Mouse (Mus musculus) forebrain, embryonic 12.5 days (tissue): ENCODE results near the gene Lsr. TPM values are rescaled to one million over a fixed set of nuclear protein-coding genes. Genes with fewer than 3 reads are reported as not detected.

ENCODE experiments used
- ATAC-seq: fragments of 200-750 bp; cut with Nextera tagmentation; 2 replicates; pipeline ENCODE4 v1.8.0; 2017; ENCODE audit warnings: moderate TSS enrichment; ENCODE audit not compliant: low FRiP score
- H3K27ac ChIP-seq: fragments of 300-500 bp; sonication (generic); 2 replicates; pipeline ENCODE4 v1.5.1; 2016; ENCODE audit warnings: mild to moderate bottlenecking
- H3K27me3 ChIP-seq: fragments of 300-500 bp; sonication (generic); 2 replicates; pipeline ENCODE4 v1.6.1; 2016; ENCODE audit warnings: mild to moderate bottlenecking
- H3K36me3 ChIP-seq: fragments of 300-500 bp; sonication (generic); replicated peaks from 2 replicates; pipeline ENCODE4 v1.6.1; 2016; ENCODE audit warnings: mild to moderate bottlenecking
- H3K4me1 ChIP-seq: fragments of 300-500 bp; sonication (generic); 2 replicates; pipeline ENCODE4 v1.6.1; 2016
- H3K4me2 ChIP-seq: fragments of 300-500 bp; sonication (generic); 2 replicates; pipeline ENCODE4 v1.6.1; 2016; ENCODE audit warnings: mild to moderate bottlenecking, moderate library complexity
- H3K4me3 ChIP-seq: fragments of 300-500 bp; sonication (generic); replicated peaks from 2 replicates; pipeline ENCODE4 v1.5.1; 2016; ENCODE audit warnings: mild to moderate bottlenecking
- H3K9ac ChIP-seq: fragments of 300-500 bp; sonication (generic); 2 replicates; pipeline ENCODE4 v1.6.1; 2016; ENCODE audit warnings: mild to moderate bottlenecking
- H3K9me3 ChIP-seq: fragments of 300-500 bp; sonication (generic); 2 replicates; pipeline ENCODE4 v1.6.1; 2016
- WGBS: fragments of 180-500 bp; shearing (Covaris S2); methylation state at CpG from one replicate; pipeline ENCODE4 v1.1.7; 2016; 5-methylcytosine and 5-hydroxymethylcytosine counted together
- polyA plus RNA-seq: library from polyadenylated mRNA; unstranded; fragments of >200 nt; fragmentation: Nextera tagmentation; extraction: Ambion mirVana; gene quantifications from 2 replicates; pipeline ENCODE4 v1.2.1, GENCODE M21; 2016

Lsr gene
- polyA plus RNA-seq = 24.1 and 26.4 TPM in 2 replicates

DNA sequence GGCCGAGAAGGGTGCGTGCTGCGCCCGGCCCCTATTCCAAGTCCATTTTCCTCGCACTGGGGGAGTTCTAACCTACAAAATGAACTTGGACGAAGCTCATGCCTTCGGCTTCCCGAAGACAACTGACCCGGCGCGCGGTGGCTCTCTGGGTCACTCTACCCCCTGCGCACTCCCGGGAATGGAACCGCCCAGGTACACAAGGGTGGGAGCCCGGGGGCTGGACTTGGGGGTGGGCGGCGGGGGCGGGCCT, at the start of gene Lsr:
Gene Lsr, minus strand, starts transcription at position 214 of the 250 bp plus-strand sequence.
- no peaks in the 10 kb centered on the region for H3K9me3 ChIP-seq
- H3K9ac ChIP-seq = peak within 1 kb of the TSS; percentile 61
- peak; percentile 71 for ATAC-seq
- no peaks in the 10 kb centered on the region; the same call in 1 of the 2 replicates for H3K36me3 ChIP-seq
- WGBS = under 1% methylated on average over 19 of the region's 19 CpGs
- H3K27me3 ChIP-seq = peaks cover 22% of the 10 kb centered on the region
- H3K4me1 ChIP-seq = peaks cover 12% of the 10 kb centered on the region
- no peak within 1 kb of the TSS for H3K27ac ChIP-seq
- peak within 1 kb of the TSS; percentile 78 for H3K4me2 ChIP-seq
- peak within 1 kb of the TSS; percentile 45 for H3K4me3 ChIP-seq

DNA sequence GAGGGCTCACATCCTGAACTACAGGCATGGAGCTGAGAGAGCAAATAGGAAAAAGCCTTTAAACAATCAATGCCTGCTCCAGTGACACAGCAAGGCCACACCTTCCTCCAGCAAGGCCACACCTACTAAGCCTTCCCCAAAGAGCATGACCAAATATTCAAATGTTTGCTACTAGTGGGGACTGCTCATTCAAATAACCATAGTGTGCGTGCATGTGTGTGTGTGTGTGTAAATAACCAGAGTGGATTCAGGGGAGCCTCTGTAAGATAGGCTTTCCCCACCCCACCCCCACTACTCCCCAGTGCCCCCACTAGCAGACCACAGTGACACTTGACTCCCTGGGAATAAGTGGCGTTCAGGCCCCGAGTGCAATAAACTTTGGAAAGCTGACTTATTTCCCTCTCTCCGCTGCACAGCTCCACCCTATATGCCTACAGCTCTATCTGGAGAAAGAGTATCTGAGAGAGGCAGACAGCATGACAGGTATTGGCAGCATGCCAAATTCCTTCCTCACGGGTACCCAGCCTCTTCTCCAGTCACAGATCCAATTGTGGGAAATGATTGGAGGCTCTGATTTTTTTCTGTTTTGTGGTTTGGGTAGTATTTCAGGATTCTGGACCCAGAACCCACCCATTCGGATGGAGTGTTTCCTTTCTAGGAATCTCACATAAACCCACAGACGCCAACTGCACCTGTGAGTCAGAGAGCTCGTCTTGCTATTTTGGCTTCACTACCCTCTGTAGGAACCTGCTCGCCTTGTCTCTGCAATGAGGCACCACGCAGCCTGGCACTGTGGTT, 44.0 kb upstream of the Lsr start:
- peaks cover 6% of the 10 kb centered on the region; the same call in 1 of the 2 replicates for H3K4me1 ChIP-seq
- H3K36me3 ChIP-seq = no peaks in the 10 kb centered on the region
- H3K4me3 ChIP-seq = no peak overlapping the region
- H3K9ac ChIP-seq = no peak overlapping the region
- ATAC-seq = no peak; the same call in 1 of the 2 replicates
- H3K27me3 ChIP-seq = no peaks in the 10 kb centered on the region
- H3K27ac ChIP-seq = no peak overlapping the region
- no peaks in the 10 kb centered on the region for H3K9me3 ChIP-seq
- 66% methylated on average over 10 of the region's 10 CpGs for WGBS
- no peak overlapping the region for H3K4me2 ChIP-seq

DNA sequence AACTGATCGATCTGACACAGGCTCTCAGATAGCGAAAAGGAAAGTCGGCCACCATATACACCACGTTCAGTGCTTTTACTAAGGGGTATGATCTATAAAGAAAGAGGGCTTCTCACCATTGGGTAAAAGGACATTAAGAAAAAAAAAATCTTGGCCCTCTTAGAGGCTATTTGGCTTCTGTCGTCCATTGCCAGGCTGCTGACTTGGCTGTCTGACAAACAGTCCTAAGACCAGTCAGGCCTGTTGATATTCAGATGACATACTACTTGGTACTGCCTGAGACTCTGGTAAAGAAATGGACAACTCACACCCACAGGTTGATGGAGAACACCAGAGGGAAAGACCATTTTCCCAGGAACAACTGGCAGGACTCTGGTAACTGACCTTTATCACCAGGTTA, 39.7 kb upstream of the Lsr start:
- Histone ChIP-seq H3K9me3 (no peaks in the 10 kb centered on the region), H3K4me1 (peaks cover 6% of the 10 kb centered on the region; the same call in 1 of the 2 replicates), H3K9ac (no peak overlapping the region), H3K27ac (no peak overlapping the region), H3K36me3 (no peaks in the 10 kb centered on the region), H3K4me3 (no peak overlapping the region), H3K27me3 (no peaks in the 10 kb centered on the region), H3K4me2 (no peak overlapping the region)
- 91% methylated on average over 5 of the region's 5 CpGs for WGBS
- no peak for ATAC-seq

DNA sequence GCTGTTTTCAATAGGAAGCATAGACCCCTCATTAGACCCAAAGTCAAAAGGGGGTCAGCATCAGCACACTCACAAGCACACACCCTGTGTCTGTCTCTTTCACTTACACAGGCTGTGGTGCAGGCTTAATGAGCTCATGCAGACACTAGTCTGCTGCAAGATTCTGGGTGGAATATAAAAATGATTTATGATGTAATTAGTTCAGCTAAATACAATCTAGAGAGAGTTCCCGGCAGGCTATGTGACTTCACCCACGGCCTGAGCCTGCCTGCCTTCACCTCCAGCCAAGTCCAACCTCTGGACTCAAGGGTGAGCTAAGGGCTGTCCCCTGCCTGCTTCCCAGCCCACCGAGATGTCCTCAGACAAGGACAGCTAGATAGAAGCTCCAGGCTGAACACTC, 35.6 kb upstream of the Lsr start:
- 86% methylated on average over 3 of the region's 3 CpGs for whole genome bisulfite sequencing
- H3K9ac ChIP-seq = no peak overlapping the region
- H3K27me3 ChIP-seq = no peaks in the 10 kb centered on the region
- no peak overlapping the region for H3K4me3 ChIP-seq
- ATAC-seq = no peak
- H3K4me2 ChIP-seq = no peak overlapping the region
- no peaks in the 10 kb centered on the region for H3K9me3 ChIP-seq
- H3K27ac ChIP-seq = no peak overlapping the region
- no peaks in the 10 kb centered on the region for H3K36me3 ChIP-seq
- H3K4me1 ChIP-seq = no peaks in the 10 kb centered on the region

DNA sequence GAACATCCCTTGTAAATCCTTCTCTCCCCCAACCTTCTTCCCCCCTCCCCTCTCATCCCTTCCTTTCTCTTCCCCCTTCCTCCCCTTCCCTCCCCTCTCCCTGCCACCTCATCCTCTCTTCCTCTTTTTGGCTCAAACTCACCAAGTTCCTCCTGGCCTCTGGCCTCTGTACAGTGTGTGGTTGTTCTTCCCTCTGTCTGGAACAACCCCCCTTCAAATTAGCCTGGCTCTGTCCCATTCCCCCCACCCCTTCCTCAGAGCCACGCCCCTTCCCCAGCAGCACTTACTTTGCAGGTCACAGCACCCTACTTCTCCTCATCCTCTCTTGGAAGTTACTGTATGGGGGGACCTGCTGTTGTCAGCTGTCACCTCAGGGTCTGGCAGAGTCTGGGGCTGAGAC, 34.9 kb upstream of the Lsr start:
- H3K4me2 ChIP-seq = no peak overlapping the region
- no peaks in the 10 kb centered on the region for H3K9me3 ChIP-seq
- no peak overlapping the region for H3K9ac ChIP-seq
- H3K27me3 ChIP-seq = no peaks in the 10 kb centered on the region
- 70% methylated on average over 1 of the region's 1 CpGs for WGBS
- no peaks in the 10 kb centered on the region for H3K4me1 ChIP-seq
- ATAC-seq = no peak
- no peak overlapping the region for H3K27ac ChIP-seq
- no peak overlapping the region for H3K4me3 ChIP-seq
- no peaks in the 10 kb centered on the region for H3K36me3 ChIP-seq

DNA sequence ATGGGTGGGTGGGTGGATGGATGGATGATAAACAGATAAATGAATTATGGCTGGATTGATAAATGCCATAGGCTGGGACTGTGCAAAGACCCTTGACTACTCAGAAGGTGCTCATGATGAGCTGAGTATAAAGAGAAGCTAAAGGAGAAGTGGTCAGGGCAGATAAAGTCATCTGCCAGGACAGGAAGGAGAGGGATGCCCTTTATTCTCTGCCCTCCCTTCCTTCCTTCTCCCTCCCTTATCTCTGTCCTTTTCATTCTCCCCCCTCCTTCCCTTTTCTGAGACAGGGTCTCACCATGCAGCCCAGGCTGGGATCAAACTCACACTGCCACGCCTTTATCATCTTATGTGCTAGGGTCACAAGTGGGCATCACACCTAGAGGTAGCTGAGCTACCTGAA, 34.5 kb upstream of the Lsr start:
- no peaks in the 10 kb centered on the region for H3K27me3 ChIP-seq
- H3K9ac ChIP-seq = no peak overlapping the region
- H3K4me2 ChIP-seq = no peak overlapping the region
- 93% methylated on average over 1 of the region's 1 CpGs for WGBS
- H3K9me3 ChIP-seq = no peaks in the 10 kb centered on the region
- no peak overlapping the region for H3K4me3 ChIP-seq
- H3K4me1 ChIP-seq = no peaks in the 10 kb centered on the region
- ATAC-seq = no peak
- H3K36me3 ChIP-seq = no peaks in the 10 kb centered on the region
- H3K27ac ChIP-seq = no peak overlapping the region

DNA sequence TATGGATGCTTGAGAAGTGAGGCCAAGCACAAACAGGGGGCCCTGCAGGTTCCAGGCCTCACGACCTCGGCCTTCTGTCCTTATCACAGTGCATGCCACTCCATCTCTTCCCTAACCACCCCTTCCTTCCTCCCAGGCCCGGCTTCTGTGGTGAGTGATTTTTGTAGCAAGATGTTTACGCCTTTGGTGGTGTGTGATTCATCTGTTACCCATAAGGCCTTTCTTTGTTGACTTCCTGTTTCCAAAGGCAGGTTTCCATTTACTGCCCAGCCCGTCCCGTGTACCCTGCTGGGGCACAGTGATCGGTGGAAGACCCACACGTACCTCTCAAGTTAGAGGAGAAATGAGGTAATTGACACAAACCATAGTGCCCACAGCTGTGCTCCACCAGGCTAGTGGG, 29.4 kb upstream of the Lsr start:
- H3K4me2 ChIP-seq = no peak overlapping the region
- H3K27ac ChIP-seq = no peak overlapping the region
- no peaks in the 10 kb centered on the region for H3K27me3 ChIP-seq
- 81% methylated on average over 8 of the region's 8 CpGs for WGBS
- no peaks in the 10 kb centered on the region for H3K9me3 ChIP-seq
- no peak overlapping the region for H3K9ac ChIP-seq
- no peaks in the 10 kb centered on the region; the same call in 1 of the 2 replicates for H3K4me1 ChIP-seq
- H3K4me3 ChIP-seq = no peak overlapping the region
- no peak for ATAC-seq
- H3K36me3 ChIP-seq = no peaks in the 10 kb centered on the region

DNA sequence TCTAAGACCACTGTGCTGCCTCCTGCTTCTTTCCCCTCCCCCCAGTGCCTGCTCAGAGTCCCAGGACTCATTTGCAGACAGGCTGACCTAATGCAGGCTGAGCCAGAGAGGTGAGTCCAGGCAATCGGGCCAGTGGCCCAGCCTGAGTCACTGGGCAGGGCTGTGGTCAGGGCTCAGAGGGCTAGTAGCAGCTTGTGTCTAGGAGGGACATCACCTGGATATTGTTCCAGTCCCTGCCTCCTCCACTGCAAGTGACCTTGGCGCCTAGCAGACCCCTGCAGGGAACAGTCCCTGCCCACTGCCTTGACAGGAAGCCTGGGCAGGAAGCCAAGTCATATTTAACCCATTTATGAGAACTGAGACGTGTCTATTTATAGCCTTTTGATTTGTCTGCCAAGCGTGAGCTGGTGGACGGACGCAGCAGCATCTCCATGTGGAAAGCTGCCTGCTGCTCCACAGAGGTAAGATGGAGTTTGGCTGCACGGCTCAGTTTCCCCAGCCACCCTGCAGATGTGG, 27.3 kb upstream of the Lsr start:
- Histone ChIP-seq H3K4me1 (no peaks in the 10 kb centered on the region; the same call in 1 of the 2 replicates), H3K4me2 (no peak overlapping the region), H3K4me3 (no peak overlapping the region), H3K9me3 (0 out of 2 replicates have a peak, but pooled peaks cover 7% of the 10 kb centered on the region), H3K9ac (no peak overlapping the region), H3K36me3 (no peaks in the 10 kb centered on the region), H3K27me3 (no peaks in the 10 kb centered on the region), H3K27ac (no peak overlapping the region)
- 67% methylated on average over 7 of the region's 7 CpGs for WGBS
- no peak for ATAC-seq

DNA sequence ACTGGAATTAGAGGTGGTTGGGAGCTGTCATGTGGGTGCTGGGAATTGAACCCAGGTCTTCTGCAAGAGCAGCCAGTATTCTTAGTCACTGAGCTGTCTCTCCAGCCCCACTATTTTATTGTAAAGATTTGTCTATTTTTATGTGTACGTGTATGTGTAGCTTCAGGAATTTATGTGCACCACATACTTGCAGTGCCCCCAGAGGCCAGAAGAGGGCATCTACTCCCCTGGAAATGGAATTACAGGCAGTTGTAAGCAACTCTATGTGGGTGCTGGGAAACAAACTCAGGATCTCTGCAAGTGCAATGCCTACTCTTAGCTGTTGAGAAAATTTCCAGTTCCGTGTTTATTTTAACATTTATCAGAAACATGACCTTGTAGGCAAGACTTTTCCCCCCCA, 23.2 kb upstream of the Lsr start:
- no peaks in the 10 kb centered on the region for H3K36me3 ChIP-seq
- H3K9me3 ChIP-seq = 0 out of 2 replicates have a peak, but pooled peaks cover 7% of the 10 kb centered on the region
- H3K4me2 ChIP-seq = no peak overlapping the region
- no peak overlapping the region for H3K27ac ChIP-seq
- H3K4me3 ChIP-seq = no peak overlapping the region
- H3K27me3 ChIP-seq = no peaks in the 10 kb centered on the region
- no peak for ATAC-seq
- H3K4me1 ChIP-seq = no peaks in the 10 kb centered on the region; the same call in 1 of the 2 replicates
- WGBS = 94% methylated on average over 2 of the region's 2 CpGs
- no peak overlapping the region for H3K9ac ChIP-seq

DNA sequence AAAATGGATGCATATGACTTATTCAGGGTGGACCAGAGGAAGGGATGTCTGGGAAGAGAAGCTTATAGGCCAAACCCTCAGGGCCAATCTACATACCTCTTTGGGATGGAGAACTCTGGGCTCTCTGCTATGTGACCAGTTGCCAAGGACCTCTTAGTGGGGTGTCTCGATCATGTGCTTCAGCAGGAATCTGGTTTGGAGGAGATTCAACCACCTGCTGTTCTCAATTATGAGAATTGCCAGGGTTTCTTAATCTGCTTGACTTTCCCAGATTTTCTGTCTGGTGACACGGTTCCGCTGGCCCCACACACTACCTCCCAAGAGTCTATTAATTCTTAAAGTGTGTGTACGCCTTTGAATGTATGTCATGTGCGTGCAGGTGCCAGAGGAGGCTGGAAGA, 20.7 kb upstream of the Lsr start:
- H3K27me3 ChIP-seq = no peaks in the 10 kb centered on the region
- no peaks in the 10 kb centered on the region for H3K4me1 ChIP-seq
- 0 out of 2 replicates have a peak, but pooled peaks cover 7% of the 10 kb centered on the region for H3K9me3 ChIP-seq
- H3K4me3 ChIP-seq = no peak overlapping the region
- H3K36me3 ChIP-seq = no peaks in the 10 kb centered on the region
- no peak overlapping the region for H3K4me2 ChIP-seq
- no peak overlapping the region for H3K27ac ChIP-seq
- H3K9ac ChIP-seq = no peak overlapping the region
- WGBS = 82% methylated on average over 5 of the region's 5 CpGs
- ATAC-seq = no peak

DNA sequence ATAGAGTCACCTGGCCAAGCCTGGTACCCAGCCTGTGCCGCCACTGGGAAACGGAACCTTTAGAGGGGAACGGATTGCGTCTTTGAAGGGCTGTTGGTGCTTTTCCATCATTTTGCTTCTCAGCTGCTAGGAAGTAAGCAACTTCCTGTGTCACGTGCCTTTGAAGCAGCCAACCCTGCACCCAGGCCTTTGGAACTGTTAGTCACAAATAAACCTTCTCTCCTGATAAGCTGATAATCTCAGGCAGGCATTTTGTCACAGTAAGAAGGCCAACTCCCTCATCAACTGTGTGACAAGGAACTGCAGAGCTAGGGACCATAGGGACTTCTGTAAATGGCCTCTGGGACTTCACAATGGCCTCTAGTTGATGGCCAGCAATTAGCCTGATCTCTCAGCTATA, 18.9 kb upstream of the Lsr start:
- Histone ChIP-seq H3K27ac (no peak overlapping the region), H3K4me3 (no peak overlapping the region), H3K9me3 (0 out of 2 replicates have a peak, but pooled peaks cover 7% of the 10 kb centered on the region), H3K36me3 (no peaks in the 10 kb centered on the region), H3K9ac (no peak overlapping the region), H3K4me1 (no peaks in the 10 kb centered on the region), H3K4me2 (no peak overlapping the region), H3K27me3 (no peaks in the 10 kb centered on the region)
- ATAC-seq = no peak
- WGBS = 80% methylated on average over 5 of the region's 5 CpGs

DNA sequence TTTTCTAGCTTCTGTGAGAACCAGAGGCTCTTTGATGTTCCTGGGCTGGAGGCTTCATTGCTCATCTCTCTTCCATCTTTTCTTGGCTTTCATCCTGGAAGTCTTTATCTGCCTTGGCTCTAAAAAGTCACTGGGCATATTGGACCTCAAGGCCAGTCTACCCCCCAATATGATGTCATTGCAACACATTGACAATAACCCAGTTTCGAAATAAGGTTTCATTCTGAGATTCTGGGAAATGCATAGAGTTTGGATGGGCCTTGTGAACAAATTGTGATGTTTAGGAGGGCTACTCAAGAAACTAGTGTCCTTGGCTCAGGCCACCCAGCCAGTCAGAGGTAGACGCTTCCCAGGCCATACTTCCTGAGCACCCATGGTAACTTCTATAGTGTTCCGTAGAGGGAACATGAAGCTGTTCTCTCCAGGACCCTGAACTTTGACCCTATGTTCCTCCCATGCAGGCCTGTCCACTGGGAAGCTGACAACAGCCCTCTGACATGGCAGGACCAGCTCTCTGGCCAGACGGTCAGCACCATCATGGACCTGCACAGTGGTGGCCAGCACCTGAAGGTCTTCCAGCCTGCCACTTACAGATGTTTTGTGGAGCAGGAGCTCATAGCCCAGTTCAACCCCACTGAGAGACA, 15.4 kb upstream of the Lsr start:
- H3K4me3 ChIP-seq = no peak overlapping the region
- H3K36me3 ChIP-seq = no peaks in the 10 kb centered on the region
- H3K9me3 ChIP-seq = no peaks in the 10 kb centered on the region
- H3K9ac ChIP-seq = no peak overlapping the region
- no peak overlapping the region for H3K4me2 ChIP-seq
- 87% methylated on average over 4 of the region's 4 CpGs for WGBS
- no peak for ATAC-seq
- no peaks in the 10 kb centered on the region for H3K4me1 ChIP-seq
- no peaks in the 10 kb centered on the region for H3K27me3 ChIP-seq
- H3K27ac ChIP-seq = no peak overlapping the region

DNA sequence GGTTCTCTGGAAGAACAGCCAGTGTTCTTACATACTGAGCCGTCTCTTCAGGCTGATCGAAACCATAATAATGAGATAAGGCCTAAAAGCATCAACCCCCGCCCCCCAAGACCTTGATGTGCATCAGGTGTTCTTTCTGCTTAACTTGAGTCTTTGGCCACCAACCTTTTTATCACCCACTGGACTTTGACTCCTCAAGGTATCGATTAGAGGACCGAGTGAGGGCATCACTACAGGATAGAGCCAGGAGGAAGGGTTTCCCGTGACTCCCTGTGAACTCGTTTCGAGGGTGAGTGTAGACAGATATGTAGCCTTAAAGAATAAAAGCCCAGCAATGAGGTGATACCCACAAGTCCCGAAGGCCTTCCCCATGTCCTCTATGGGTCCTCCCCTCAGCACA, 12.1 kb upstream of the Lsr start:
- 89% methylated on average over 9 of the region's 9 CpGs for WGBS
- H3K4me3 ChIP-seq = no peak overlapping the region
- H3K9me3 ChIP-seq = no peaks in the 10 kb centered on the region
- no peak overlapping the region for H3K27ac ChIP-seq
- H3K9ac ChIP-seq = no peak overlapping the region
- no peaks in the 10 kb centered on the region for H3K27me3 ChIP-seq
- ATAC-seq = no peak
- no peaks in the 10 kb centered on the region for H3K4me1 ChIP-seq
- H3K4me2 ChIP-seq = no peak overlapping the region
- H3K36me3 ChIP-seq = no peaks in the 10 kb centered on the region
